Mouse (Mus musculus) induced T-regulatory cell, adult 2 months (primary cell): ENCODE measurements at regions not wholly inside any gene's neighbourhood (a gene's known extent, or its start where the extent isn't known, plus 50 kb on each side); places are given as distances from the start of the nearest gene placed in this dataset.

Source experiments
- DNase-seq: peaks from one replicate; pipeline ENCODE4 v3.0.0-alpha.2; 2012; ENCODE audit warnings: low read depth

DNA sequence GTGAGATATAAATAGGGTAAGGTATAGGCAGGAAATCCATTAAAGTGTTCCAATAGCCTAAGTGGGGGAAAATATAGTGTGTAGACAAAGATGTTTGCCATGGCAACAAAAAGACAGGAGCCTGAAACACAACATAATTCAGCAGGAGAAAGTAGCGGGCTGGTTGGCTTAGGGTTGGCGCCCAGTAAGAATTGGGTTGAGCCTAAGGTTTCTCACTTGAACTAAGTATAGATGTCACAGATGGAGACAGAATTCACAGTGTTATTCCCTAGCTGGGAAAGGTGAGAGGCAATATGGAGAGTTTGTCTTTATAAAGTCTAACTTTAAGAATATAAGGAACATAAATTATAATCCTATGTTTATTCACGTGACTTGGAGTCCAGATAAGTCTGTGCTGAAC lies 64.8 kb upstream of the Ogfrl1 start:
- DNase-seq: no peak

DNA sequence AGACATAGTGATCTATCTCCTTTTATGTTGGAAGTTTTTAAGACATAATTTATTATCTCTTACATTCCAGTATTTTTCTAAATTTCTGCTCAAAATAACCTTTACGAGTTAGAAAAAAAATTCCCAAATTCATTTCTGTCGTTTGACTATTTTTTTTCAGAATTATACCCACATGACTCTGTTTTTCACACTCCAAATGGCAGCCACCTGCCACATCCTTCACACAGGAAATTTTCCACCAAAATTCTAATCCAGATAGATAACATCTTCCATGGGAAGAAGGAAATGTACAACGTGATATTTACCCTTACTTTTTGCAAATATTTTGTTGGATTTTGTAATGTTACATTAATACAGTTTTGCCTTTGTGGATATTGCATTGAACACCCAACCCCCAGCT lies 66.5 kb upstream of the Ogfrl1 start:
- no peak for DNase-seq

- DNase-seq: no peak
These were observed 68.8 kb upstream of the Ogfrl1 start for GRCm38 (mm10) chr1:23466340-23466739.

GRCm38 (mm10) chr1:23467405-23467804 lies 69.8 kb upstream of the Ogfrl1 start:
- DNase-seq: no peak

- DNase-seq: no peak
These were observed 83.3 kb upstream of the Ogfrl1 start for GRCm38 (mm10) chr1:23480776-23481320.

DNA sequence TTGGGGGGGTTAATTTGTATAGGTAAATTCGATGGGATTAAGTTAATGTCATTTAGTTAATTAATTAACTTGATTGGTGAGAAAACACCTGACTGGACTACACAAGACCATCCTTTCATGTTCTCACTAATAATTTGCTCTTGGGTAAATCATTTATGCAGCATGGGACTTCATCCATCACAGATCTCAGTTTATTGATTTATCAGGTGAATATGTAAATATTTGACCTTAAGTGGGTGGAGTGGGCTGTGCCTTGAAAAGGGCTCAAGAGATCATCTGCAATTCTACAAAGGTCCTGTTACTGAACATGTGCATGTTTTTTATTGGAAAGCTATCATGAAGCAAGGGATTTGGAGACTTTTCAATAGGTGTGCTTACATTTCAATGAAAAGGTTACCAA lies 87.0 kb upstream of the Ogfrl1 start:
- DNase-seq: no peak

DNA sequence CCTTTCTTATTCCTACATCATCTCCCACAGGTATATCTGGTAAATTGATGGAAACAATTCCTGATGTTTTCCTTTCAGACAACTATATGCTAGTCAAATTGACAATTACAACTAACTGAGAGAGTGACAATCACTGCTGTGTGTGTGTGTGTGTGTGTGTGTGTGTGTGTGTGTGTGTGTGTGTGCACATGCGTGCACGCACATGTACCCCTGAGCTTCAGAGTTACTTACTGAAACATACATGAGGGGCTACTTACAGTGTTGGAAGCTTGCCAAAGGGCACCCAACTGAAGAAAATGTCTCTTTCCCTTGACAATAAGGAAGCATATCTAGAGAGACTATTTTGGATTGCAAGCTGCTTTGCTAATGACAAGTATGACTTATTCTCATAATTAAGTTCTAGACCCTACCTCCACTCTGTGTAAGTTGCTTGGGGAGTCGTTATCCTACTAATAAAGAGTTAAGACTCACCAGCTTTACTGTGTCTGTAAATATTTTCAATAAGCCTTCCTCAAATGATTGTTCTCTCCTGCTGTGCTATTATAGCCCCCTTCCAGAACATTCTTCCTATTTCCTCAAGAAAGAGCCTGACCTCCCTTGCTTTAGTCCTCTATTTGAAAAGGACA lies 87.7 kb upstream of the Ogfrl1 start:
- no peak for DNase-seq

DNA sequence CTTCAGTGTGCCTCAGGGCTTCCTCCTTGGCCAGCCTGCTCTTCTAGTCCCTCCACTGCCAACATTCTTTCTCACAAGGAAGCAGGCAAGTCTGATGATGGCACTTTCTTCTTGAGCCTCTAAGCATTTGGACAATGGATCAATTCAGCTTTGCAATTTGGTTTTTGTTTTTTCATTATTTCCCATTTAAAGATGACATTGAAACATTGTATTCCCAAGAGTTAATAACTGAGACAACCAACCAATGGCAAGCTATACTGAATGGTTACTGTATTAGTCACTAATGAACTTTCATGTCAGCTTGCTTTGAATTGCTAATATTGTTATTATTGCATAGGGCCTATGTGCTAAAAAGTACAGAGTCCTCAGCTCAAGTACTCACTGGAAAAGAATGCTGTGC lies 89.5 kb upstream of the Ogfrl1 start:
- DNase-seq: no peak

- no peak for DNase-seq
These were observed 93.1 kb upstream of the Ogfrl1 start for GRCm38 (mm10) chr1:23490640-23491039.

- no peak for DNase-seq
These were observed 93.5 kb upstream of the Ogfrl1 start for GRCm38 (mm10) chr1:23491041-23491440.

DNA sequence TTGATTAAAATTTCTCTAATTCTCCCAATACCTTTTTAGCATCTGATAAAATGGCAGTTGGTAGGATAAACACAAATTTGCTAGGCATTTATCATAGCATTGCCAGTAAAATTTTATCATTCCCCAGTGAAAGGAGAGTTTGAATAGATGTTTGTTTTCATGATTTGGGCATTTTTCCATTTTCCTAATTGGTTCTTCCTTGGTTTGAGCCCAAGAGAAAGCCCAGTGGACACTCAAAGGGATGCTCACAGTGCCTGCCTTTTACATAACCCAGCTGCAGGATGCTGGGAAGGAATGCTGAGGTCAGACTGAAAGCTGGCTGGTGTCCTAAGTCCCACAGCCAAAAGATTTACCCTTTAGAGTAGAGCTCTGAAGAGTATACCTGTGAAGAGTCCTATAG lies 95.4 kb upstream of the Ogfrl1 start:
- no peak for DNase-seq

- peak; percentile 11 for DNase-seq
These were observed 97.8 kb upstream of the Ogfrl1 start for GRCm38 (mm10) chr1:23495412-23495811.

DNA sequence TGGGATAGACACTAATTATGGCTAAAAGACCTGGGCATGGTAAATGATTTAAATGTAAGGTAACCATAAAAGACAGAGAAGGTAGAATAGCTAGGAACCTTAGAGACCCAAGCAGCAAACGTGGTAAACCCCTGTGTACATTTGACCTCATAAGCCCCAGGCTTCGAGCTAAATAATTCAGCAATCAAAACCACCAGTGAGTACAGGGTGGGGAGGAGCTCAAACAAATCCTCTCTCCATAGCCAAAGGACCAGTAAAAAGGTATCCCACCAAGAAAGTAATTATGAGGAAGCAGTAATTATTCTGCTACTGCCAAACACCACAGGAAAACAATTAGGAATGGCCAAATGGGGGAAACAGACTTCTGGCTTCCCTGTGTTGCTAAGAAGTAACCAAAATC lies 122.5 kb upstream of the Ogfrl1 start:
- no peak for DNase-seq

- DNase-seq: peak; percentile 4
These were observed 135.1 kb upstream of the Ogfrl1 start for GRCm38 (mm10) chr1:23532659-23533058.

GRCm38 (mm10) chr1:23536621-23537020 lies 139.0 kb upstream of the Ogfrl1 start:
- no peak for DNase-seq

GRCm38 (mm10) chr1:23538419-23538818 lies 140.8 kb upstream of the Ogfrl1 start:
- no peak for DNase-seq

DNA sequence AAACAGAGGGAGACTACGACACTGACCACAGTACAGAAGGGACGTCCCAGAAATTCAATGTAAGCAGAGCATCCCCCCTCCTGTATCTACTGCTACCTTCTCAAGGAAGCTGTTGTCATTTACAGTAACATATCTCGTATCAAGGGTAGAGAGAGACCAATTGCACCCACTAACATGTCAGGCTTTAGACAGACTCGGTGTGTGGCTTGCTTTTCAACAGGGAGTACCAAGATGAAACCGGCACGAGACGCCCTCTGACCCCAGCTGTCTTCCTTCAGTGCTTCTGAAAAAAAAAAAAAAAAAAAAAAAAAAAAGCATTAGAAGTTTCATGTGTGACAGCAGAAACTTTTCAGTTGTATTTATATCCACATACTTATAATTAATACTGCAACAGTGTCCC lies 143.0 kb upstream of the Ogfrl1 start:
- DNase-seq: no peak

GRCm38 (mm10) chr1:23555794-23556193 lies 158.2 kb upstream of the Ogfrl1 start:
- DNase-seq: no peak

DNA sequence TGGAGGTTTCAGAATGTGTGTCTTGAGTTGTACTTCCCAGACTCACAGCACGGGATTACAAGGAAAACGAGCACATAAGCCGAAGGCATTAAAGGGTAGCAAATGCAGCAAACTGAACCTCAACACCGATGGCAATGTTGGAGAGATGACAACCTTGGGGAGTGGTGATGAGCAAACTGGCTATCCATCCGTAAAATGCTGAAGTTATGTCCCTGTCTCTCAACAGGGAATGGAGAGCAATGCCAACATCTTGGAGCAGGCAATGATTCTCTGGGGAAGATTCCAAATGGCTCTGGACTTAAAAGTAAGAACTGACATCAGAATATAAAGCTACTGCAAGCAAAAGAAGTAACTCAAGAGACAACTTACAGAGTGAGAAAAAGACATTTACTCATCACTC lies 170.5 kb upstream of the Ogfrl1 start:
- DNase-seq: no peak

DNA sequence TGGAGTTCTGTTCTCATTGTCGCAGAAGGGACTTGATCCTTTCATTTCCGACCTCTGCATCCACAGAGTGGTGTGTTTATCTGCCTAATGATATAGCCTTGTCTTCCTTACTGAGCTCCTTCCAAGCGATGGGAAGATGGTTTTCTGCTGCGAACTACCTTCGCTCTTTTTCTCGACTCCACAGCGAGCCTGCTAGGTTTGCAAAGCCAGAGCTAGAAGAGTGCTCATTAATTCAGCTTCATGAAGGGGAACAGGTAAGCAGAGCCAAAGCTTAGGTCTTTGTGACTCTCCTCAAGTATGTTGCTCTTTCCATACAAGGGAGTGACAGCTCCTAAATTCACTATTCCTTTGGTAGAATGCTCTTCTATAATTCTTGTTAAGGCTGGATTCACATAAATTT lies 176.9 kb upstream of the Ogfrl1 start:
- DNase-seq: no peak

- no peak for DNase-seq
These were observed 177.4 kb upstream of the Ogfrl1 start for GRCm38 (mm10) chr1:23575005-23575404.

DNA sequence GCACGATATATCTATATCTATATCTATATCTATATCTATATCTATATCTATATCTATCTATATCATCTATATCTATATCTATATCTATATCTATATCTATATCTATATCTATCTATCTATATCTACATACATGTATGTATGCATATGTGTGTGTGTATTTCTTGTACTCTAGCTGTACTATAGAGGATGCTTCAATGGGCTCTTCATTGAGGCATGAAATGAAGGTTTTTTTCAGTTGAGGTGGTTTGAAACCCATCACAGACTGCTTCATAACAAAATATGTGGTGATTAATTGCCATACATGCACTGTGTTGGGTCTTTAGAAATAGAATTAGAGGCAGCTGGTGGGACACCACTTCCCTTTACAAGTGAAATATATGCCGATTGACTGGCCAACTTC lies 177.9 kb upstream of the Ogfrl1 start:
- no peak for DNase-seq

DNA sequence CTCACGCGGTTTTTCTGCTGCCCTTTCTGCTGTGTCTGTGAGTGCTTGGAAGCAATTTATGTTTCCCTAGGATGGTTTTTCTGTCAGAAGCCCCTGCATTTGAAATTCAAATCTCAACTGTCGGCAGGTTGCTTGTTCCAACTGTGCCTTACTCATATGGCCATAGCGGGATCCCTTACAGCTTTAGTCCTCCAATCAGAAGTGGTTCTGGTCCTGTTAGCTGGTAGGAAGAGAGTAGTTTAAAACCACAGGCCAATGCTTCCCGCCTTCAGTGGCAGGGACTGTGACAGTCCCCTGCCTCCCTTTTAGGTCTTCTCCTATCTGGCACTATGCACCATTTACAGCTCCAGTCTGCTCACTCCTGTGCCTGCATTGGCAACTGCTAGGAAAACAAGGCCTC lies 178.6 kb upstream of the Ogfrl1 start:
- no peak for DNase-seq

DNA sequence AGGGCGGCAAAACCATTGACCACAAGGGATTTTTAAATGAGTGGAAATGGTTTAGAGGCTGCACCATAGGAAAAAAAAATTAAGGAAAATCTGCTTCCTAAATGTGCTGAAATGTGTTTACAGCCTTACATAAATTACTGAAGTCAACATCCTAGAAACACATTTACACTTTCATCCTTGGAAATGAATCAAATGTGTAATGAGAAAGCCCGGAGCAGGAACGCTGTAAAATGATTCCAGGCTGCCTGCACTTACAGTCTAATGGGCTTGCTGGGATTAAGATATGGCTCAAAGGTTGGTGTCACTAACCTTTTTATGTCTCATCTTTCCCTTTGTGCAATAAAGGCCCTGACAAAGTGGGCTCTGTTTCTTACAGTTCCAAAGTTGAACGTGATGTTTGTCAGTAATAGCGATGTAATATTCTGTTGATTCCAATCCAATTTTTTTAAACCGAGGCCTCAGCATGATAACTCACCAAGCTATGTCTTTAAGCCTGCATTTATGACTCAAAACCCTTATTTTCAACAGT lies 172.1 kb upstream of the B3gat2 start:
- DNase-seq: no peak
